Mouse (Mus musculus): ENCODE data around the gene Gm42417.

The Gm42417 gene

GRCm38 (mm10) chr1:36522210-36522609 lies 17.0 kb downstream of the Gm42417 start:
- DNase-seq (ENCODE audit: low read depth, low spot score) = no peak

GRCm38 (mm10) chr1:36519626-36520025 lies 19.6 kb downstream of the Gm42417 start:
- no peak for DNase-seq (ENCODE audit: low read depth, low spot score)

- no peak for DNase-seq (ENCODE audit: low read depth, low spot score)
These were observed 21.0 kb downstream of the Gm42417 start for GRCm38 (mm10) chr1:36518259-36518658.

GRCm38 (mm10) chr1:36513718-36514117 lies 25.5 kb downstream of the Gm42417 start:
- DNase-seq (ENCODE audit: low read depth, low spot score) = peak; percentile 68

GRCm38 (mm10) chr1:36513310-36513709 lies 25.9 kb downstream of the Gm42417 start:
- peak; percentile 30 for DNase-seq (ENCODE audit: low read depth, low spot score)

- no peak for DNase-seq (ENCODE audit: low read depth, low spot score)
These were observed 26.3 kb downstream of the Gm42417 start for GRCm38 (mm10) chr1:36512966-36513280.

GRCm38 (mm10) chr1:36512089-36512965 lies 26.9 kb downstream of the Gm42417 start:
- peak; percentile 26 for DNase-seq (ENCODE audit: low read depth, low spot score)

GRCm38 (mm10) chr1:36511289-36512021 lies 27.8 kb downstream of the Gm42417 start, which contains the start of gene Cnnm3:
Cnnm3 (plus strand) TSS chr1:36511867.
- DNase-seq (ENCODE audit: low read depth, low spot score) = peak; percentile 95

GRCm38 (mm10) chr1:36508238-36508637 lies 31.0 kb downstream of the Gm42417 start:
- DNase-seq (ENCODE audit: low read depth, low spot score) = no peak

- DNase-seq (ENCODE audit: low read depth, low spot score) = peak; percentile 82
These were observed 38.0 kb downstream of the Gm42417 start for GRCm38 (mm10) chr1:36501261-36501660.

GRCm38 (mm10) chr1:36497312-36497711 lies 41.9 kb downstream of the Gm42417 start:
- DNase-seq (ENCODE audit: low read depth, low spot score) = no peak

GRCm38 (mm10) chr1:36496719-36497118 lies 42.5 kb downstream of the Gm42417 start:
- peak; percentile 44 for DNase-seq (ENCODE audit: low read depth, low spot score)

- no peak for DNase-seq (ENCODE audit: low read depth, low spot score)
These were observed 45.9 kb downstream of the Gm42417 start for GRCm38 (mm10) chr1:36493299-36493698.

- DNase-seq (ENCODE audit: low read depth, low spot score) = peak; percentile 68
These were observed 46.7 kb downstream of the Gm42417 start for GRCm38 (mm10) chr1:36492416-36493139.

GRCm38 (mm10) chr1:36489661-36490060 lies 49.6 kb downstream of the Gm42417 start:
- DNase-seq (ENCODE audit: low read depth, low spot score) = no peak

- DNase-seq (ENCODE audit: low read depth, low spot score) = no peak
These were observed 52.1 kb downstream of the Gm42417 start for GRCm38 (mm10) chr1:36487111-36487510.

GRCm38 (mm10) chr1:36485080-36485479 lies 54.1 kb downstream of the Gm42417 start:
- DNase-seq (ENCODE audit: low read depth, low spot score) = peak; percentile 40

- no peak for DNase-seq (ENCODE audit: low read depth, low spot score)
These were observed 55.4 kb downstream of the Gm42417 start for GRCm38 (mm10) chr1:36483825-36484224.
